Mouse (Mus musculus) neural tube, embryonic 13.5 days (tissue): ENCODE results near the gene Acin1. TPM values are rescaled to one million over a fixed set of nuclear protein-coding genes. Genes with fewer than 3 reads are reported as not detected.

Experiments used
- ATAC-seq: fragments of 200-750 bp; cut with Nextera tagmentation; 2 replicates; pipeline ENCODE4 v1.8.0; 2017; ENCODE audit warnings: low read depth, mild to moderate bottlenecking, moderate TSS enrichment, moderate library complexity
- H3K27ac ChIP-seq: fragments of 300-500 bp; sonication (generic); replicated peaks from 2 replicates; pipeline ENCODE4 v1.5.1; 2015; ENCODE audit warnings: moderate library complexity, mild to moderate bottlenecking, inconsistent platforms
- H3K27me3 ChIP-seq: fragments of 300-500 bp; sonication (generic); 2 replicates; pipeline ENCODE4 v1.6.1; 2015; ENCODE audit warnings: mild to moderate bottlenecking, inconsistent platforms
- H3K36me3 ChIP-seq: fragments of 300-500 bp; sonication (generic); 2 replicates; pipeline ENCODE4 v1.6.1; 2015; ENCODE audit warnings: mild to moderate bottlenecking, inconsistent platforms
- H3K4me1 ChIP-seq: fragments of 300-500 bp; sonication (generic); replicated peaks from 2 replicates; pipeline ENCODE4 v1.6.1; 2015; ENCODE audit warnings: inconsistent platforms
- H3K4me2 ChIP-seq: fragments of 300-500 bp; sonication (generic); 2 replicates; pipeline ENCODE4 v1.6.1; 2015; ENCODE audit warnings: inconsistent platforms, mild to moderate bottlenecking, moderate library complexity
- H3K4me3 ChIP-seq: fragments of 300-500 bp; sonication (generic); 2 replicates; pipeline ENCODE4 v1.5.1; 2015; ENCODE audit warnings: mild to moderate bottlenecking, inconsistent platforms
- H3K9ac ChIP-seq: fragments of 300-500 bp; sonication (generic); 2 replicates; pipeline ENCODE4 v1.6.1; 2015; ENCODE audit warnings: moderate library complexity, mild to moderate bottlenecking, inconsistent platforms
- H3K9me3 ChIP-seq: fragments of 300-500 bp; sonication (generic); 2 replicates; pipeline ENCODE4 v1.6.1; 2016; ENCODE audit warnings: inconsistent platforms
- WGBS: fragments of 180-500 bp; shearing (Covaris S2); methylation state at CpG from one replicate; pipeline ENCODE4 v1.1.7; 2015; 5-methylcytosine and 5-hydroxymethylcytosine counted together
- microRNA counts: library from miRNA; unstranded; fragments of <30 nt; microRNA quantifications from one replicate; lab custom pipeline; 2016
- microRNA-seq: library from miRNA; unstranded; fragments of <30 nt; microRNA quantifications from one replicate; pipeline ENCODE4, GENCODE M21; 2016
- polyA plus RNA-seq: library from polyadenylated mRNA; unstranded; fragments of >200 nt; fragmentation: Nextera tagmentation; extraction: Ambion mirVana; gene quantifications from 2 replicates; pipeline ENCODE4 v1.2.1, GENCODE M21; 2015

Acin1 gene
- polyA plus RNA-seq, 1 experiment from 2014 or later = 140 TPM

DNA sequence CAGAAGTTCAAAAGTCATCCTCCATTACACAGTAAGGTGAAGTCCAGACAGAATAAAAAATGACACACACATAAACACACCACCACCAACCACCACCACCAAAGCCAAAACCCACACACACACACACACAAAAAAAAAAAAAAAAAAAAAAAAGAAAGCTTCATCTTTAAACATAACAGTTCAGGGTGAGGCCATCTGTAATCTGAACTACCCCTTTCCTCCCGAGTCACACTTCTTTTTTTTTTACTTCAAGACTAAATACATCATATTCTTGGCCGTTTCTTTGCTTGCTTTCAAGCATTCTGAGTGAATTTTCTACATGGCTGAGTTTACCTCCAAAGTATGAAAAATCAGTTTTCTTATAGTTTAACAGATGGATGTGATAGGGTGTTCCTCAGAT is 85.1 kb downstream of the Acin1 start:
- H3K36me3 ChIP-seq = peaks cover 14% of the 10 kb centered on the region; the same call in 1 of the 2 replicates
- no peaks in the 10 kb centered on the region for H3K27me3 ChIP-seq
- H3K4me3 ChIP-seq = no peak overlapping the region
- ATAC-seq = no peak
- H3K27ac ChIP-seq = no peak overlapping the region
- H3K4me2 ChIP-seq = no peak overlapping the region
- no peak overlapping the region for H3K9ac ChIP-seq
- no peaks in the 10 kb centered on the region for H3K9me3 ChIP-seq
- H3K4me1 ChIP-seq = peaks cover 24% of the 10 kb centered on the region
- WGBS = 82% methylated on average over 2 of the region's 2 CpGs

DNA sequence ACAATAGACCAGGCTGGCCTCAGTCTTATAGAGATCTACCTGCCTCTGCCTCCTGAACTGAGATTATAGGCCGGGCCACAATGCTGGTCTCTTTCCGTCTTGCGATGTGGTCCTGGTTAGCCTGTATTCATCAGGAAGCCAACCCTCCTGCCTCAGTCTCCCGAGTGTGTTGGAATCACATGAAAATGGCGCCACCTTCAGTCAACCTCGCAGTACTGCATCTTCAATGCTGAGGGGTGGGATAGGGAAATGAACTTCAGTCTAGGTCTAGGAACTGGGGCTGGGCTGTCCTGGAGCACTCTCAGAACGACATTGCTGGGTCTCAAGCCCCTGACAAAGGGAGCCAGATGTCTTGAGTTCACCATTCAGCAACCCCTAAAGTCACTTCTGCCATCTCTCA is 89.6 kb downstream of the Acin1 start:
- H3K27me3 ChIP-seq = no peaks in the 10 kb centered on the region
- peaks cover 14% of the 10 kb centered on the region for H3K4me1 ChIP-seq
- ATAC-seq = no peak
- no peak overlapping the region for H3K4me2 ChIP-seq
- no peak overlapping the region for H3K9ac ChIP-seq
- no peak overlapping the region for H3K4me3 ChIP-seq
- H3K27ac ChIP-seq = no peak overlapping the region
- no peaks in the 10 kb centered on the region for H3K9me3 ChIP-seq
- WGBS = 78% methylated on average over 7 of the region's 7 CpGs
- H3K36me3 ChIP-seq = peaks cover 31% of the 10 kb centered on the region

GRCm38 (mm10) chr14:54594631-54595414 is 91.9 kb downstream of the Acin1 start:
- 65% methylated on average over 28 of the region's 28 CpGs for WGBS
- Histone ChIP-seq H3K4me2 (no peak overlapping the region), H3K4me3 (no peak overlapping the region), H3K9ac (no peak overlapping the region), H3K36me3 (peaks cover 38% of the 10 kb centered on the region), H3K9me3 (no peaks in the 10 kb centered on the region), H3K27ac (peak overlapping the region; percentile 28; the same call in 1 of the 2 replicates), H3K4me1 (peaks cover 14% of the 10 kb centered on the region), H3K27me3 (no peaks in the 10 kb centered on the region)
- no peak for ATAC-seq

DNA sequence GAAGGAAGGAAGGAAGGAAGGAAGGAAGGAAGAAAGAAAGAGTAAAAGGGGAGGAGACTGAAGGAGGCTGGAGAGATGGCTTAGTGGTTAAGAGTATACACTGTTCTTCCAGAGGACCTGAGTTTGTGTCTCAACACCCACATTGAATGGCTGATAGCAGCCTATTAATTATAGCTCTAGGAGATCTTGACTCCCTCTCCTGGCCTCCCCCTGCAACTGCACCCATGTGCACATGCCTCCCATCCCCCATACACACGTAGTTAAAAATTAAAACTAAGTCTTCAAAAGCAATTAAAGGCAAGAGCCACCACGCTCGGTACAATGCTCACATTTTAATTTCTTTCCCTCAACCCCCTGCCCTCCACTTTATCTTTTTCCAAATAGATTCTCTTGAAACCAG is 92.7 kb downstream of the Acin1 start:
- 91% methylated on average over 3 of the region's 3 CpGs for WGBS
- no peak for ATAC-seq
- Histone ChIP-seq H3K27me3 (no peaks in the 10 kb centered on the region), H3K36me3 (peaks cover 31% of the 10 kb centered on the region), H3K9me3 (no peaks in the 10 kb centered on the region), H3K4me2 (no peak overlapping the region), H3K4me3 (no peak overlapping the region), H3K9ac (no peak overlapping the region), H3K27ac (no peak overlapping the region), H3K4me1 (peaks cover 14% of the 10 kb centered on the region)

GRCm38 (mm10) chr14:54592319-54592934 is 94.3 kb downstream of the Acin1 start:
- ATAC-seq = 0 out of 2 replicates have a peak, but pooled peaks have one; percentile 21
- Histone ChIP-seq H3K36me3 (peaks cover 28% of the 10 kb centered on the region), H3K4me2 (0 out of 2 replicates have a peak overlapping the region, but pooled peaks have one; percentile 21), H3K4me1 (peaks cover 14% of the 10 kb centered on the region), H3K27ac (peak overlapping the region; percentile 81), H3K27me3 (no peaks in the 10 kb centered on the region), H3K9me3 (no peaks in the 10 kb centered on the region), H3K4me3 (no peak overlapping the region), H3K9ac (peak overlapping the region; percentile 52)
- WGBS = 40% methylated on average over 10 of the region's 10 CpGs

MicroRNAs within 50 kb of the gene (microRNA counts, 519-probe panel; counts per million panel counts)
- not detected for microRNA mmu-miR-686 (lab: Ali Mortazavi, UCI)

Small RNA genes within 50 kb of the gene (microRNA-seq; reads per million reads assigned to microRNA genes)
- gene Mir686 (not detected), gene Mir6948 (0.59 reads per million)

Other genes with a start within 250 kb of the Acin1 start
- 30.1 and 32.7 TPM in 2 replicates for gene Lrp10, start 222.8 kb downstream of the Acin1 start, polyA plus RNA-seq
- 47.8 and 51.3 TPM in 2 replicates for gene Rem2, start 210.8 kb downstream of the Acin1 start, polyA plus RNA-seq
- 91.6 and 95.0 TPM in 2 replicates for gene Prmt5, start 169.4 kb downstream of the Acin1 start, polyA plus RNA-seq
- 26.3 and 28.6 TPM in 2 replicates for gene Haus4, start 132.3 kb downstream of the Acin1 start, polyA plus RNA-seq
- gene Ajuba, start 109.4 kb downstream of the Acin1 start, polyA plus RNA-seq = 11.3 and 15.5 TPM in 2 replicates
- 7.6 and 8.3 TPM in 2 replicates for gene 4931414P19Rik, start 80.9 kb downstream of the Acin1 start, polyA plus RNA-seq
- 466 and 501 TPM in 2 replicates for gene Psmb5, start 68.9 kb downstream of the Acin1 start, polyA plus RNA-seq
- gene Psmb11, start 65.5 kb downstream of the Acin1 start, polyA plus RNA-seq = 0.07 TPM in 1 of 2 replicates, not detected in the other
- gene Gm17606, start 46.0 kb downstream of the Acin1 start, polyA plus RNA-seq = not detected in 2 replicates
- gene Cdh24, start 45.6 kb downstream of the Acin1 start, polyA plus RNA-seq = 9.1 and 9.2 TPM in 2 replicates
- 84.6 and 90.6 TPM in 2 replicates for gene 1700123O20Rik, start 715 bp downstream of the Acin1 start, polyA plus RNA-seq
- gene Gm29776, start 11.9 kb upstream of the Acin1 start, polyA plus RNA-seq = 0.12 and 0.24 TPM in 2 replicates
- 0.23 TPM in 1 of 2 replicates, not detected in the other for gene Cebpe, start 25.2 kb upstream of the Acin1 start, polyA plus RNA-seq
- gene Slc7a8, start 95.0 kb upstream of the Acin1 start, polyA plus RNA-seq = 4.4 and 5.1 TPM in 2 replicates
- gene Rnf212b, start 127.2 kb upstream of the Acin1 start, polyA plus RNA-seq = not detected in 2 replicates
- gene Homez, start 184.0 kb upstream of the Acin1 start, polyA plus RNA-seq = 12.8 and 13.6 TPM in 2 replicates
- 1.9 and 2.3 TPM in 2 replicates for gene Ppp1r3e, start 190.6 kb upstream of the Acin1 start, polyA plus RNA-seq
- 3.1 and 3.8 TPM in 2 replicates for gene Bcl2l2, start 196.4 kb upstream of the Acin1 start, polyA plus RNA-seq
- gene Gm20521, start 196.5 kb upstream of the Acin1 start, polyA plus RNA-seq = not detected in 2 replicates
- gene Pabpn1, start 205.6 kb upstream of the Acin1 start, polyA plus RNA-seq = 153 and 160 TPM in 2 replicates
- gene Slc22a17, start 226.2 kb upstream of the Acin1 start, polyA plus RNA-seq = 153 TPM in 2 replicates
- 13.8 and 16.0 TPM in 2 replicates for gene Efs, start 239.2 kb upstream of the Acin1 start, polyA plus RNA-seq
- gene Il25, start 245.8 kb upstream of the Acin1 start, polyA plus RNA-seq = 1.3 and 1.6 TPM in 2 replicates
- gene Cmtm5, start 249.3 kb upstream of the Acin1 start, polyA plus RNA-seq = 20.2 and 24.7 TPM in 2 replicates